Mouse (Mus musculus) intestine, embryonic 15.5 days (tissue): Measurements from ENCODE around the gene Polr3g. TPM values are rescaled to one million over a fixed set of nuclear protein-coding genes. Genes with fewer than 3 reads are reported as not detected.
"Not testable (repeated sequence)": the region's sequence is repeated elsewhere in the genome, so short reads cannot be mapped to it uniquely, and the experiment has no call there.

Experiments
- ATAC-seq: fragments of 200-750 bp; cut with Nextera tagmentation; 2 replicates; pipeline ENCODE4 v1.8.0; 2017; ENCODE audit warnings: moderate TSS enrichment, moderate library complexity
- H3K27ac ChIP-seq: fragments of 300-500 bp; sonication (generic); 2 replicates; pipeline ENCODE4 v1.5.1; 2015; ENCODE audit warnings: mild to moderate bottlenecking, inconsistent platforms
- H3K27me3 ChIP-seq: fragments of 300-500 bp; sonication (generic); replicated peaks from 2 replicates; pipeline ENCODE4 v1.6.1; 2015; ENCODE audit warnings: inconsistent platforms
- H3K36me3 ChIP-seq: fragments of 300-500 bp; sonication (generic); 2 replicates; pipeline ENCODE4 v1.6.1; 2015; ENCODE audit warnings: inconsistent platforms
- H3K4me1 ChIP-seq: fragments of 300-500 bp; sonication (generic); replicated peaks from 2 replicates; pipeline ENCODE4 v1.6.1; 2015; ENCODE audit warnings: inconsistent platforms
- H3K4me2 ChIP-seq: fragments of 300-500 bp; sonication (generic); replicated peaks from 2 replicates; pipeline ENCODE4 v1.6.1; 2015; ENCODE audit warnings: mild to moderate bottlenecking, inconsistent platforms
- H3K4me3 ChIP-seq: fragments of 300-500 bp; sonication (generic); replicated peaks from 2 replicates; pipeline ENCODE4 v1.5.1; 2015; ENCODE audit warnings: inconsistent platforms
- H3K9ac ChIP-seq: fragments of 300-500 bp; sonication (generic); 2 replicates; pipeline ENCODE4 v1.6.1; 2015; ENCODE audit warnings: inconsistent platforms
- H3K9me3 ChIP-seq: fragments of 300-500 bp; sonication (generic); 2 replicates; pipeline ENCODE4 v1.6.1; 2016; ENCODE audit warnings: inconsistent platforms
- WGBS: fragments of 180-500 bp; shearing (Covaris S2); methylation state at CpG from one replicate; pipeline ENCODE4 v1.1.7; 2015; 5-methylcytosine and 5-hydroxymethylcytosine counted together
- polyA plus RNA-seq: library from polyadenylated mRNA; unstranded; fragments of >200 nt; fragmentation: Nextera tagmentation; extraction: Ambion mirVana; gene quantifications from 2 replicates; pipeline ENCODE4 v1.2.1, GENCODE M21; 2015

Polr3g gene
- polyA plus RNA-seq, 1 experiment from 2014 or later: 16.7 TPM

DNA sequence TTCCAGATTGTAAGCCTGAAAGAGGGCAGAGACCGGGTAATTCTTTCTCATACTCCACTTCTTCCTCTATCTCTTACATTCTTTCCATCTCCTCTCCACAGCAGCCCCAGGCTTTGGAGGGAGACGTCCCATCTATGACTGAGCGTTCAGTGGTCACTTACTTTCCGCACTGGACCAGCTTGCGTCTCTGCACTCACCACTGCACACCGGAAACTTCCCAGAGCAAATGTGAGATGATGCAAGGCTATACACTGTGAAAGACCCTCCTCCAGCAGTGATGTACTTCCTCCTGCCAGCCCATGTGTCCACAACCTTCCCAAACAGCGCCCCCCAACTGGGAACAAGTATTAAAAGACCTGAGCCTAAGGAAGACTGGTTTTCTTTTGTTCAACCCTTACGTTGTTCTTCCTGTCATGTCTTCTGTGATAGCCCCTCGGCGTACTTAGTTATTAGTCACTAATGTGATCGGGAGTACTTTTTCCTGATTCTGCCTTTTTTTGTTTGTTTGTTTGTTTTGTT lies 66.7 kb downstream of the Polr3g start:
- H3K4me2 ChIP-seq: no peak overlapping the region
- 87% methylated on average over 11 of the region's 11 CpGs for WGBS
- no peak for ATAC-seq
- H3K36me3 ChIP-seq: no peaks in the 10 kb centered on the region
- no peaks in the 10 kb centered on the region for H3K9me3 ChIP-seq
- no peak overlapping the region for H3K4me3 ChIP-seq
- no peaks in the 10 kb centered on the region for H3K27me3 ChIP-seq
- 0 out of 2 replicates have a peak, but pooled peaks cover 2% of the 10 kb centered on the region for H3K4me1 ChIP-seq
- no peak overlapping the region for H3K9ac ChIP-seq
- no peak overlapping the region for H3K27ac ChIP-seq

DNA sequence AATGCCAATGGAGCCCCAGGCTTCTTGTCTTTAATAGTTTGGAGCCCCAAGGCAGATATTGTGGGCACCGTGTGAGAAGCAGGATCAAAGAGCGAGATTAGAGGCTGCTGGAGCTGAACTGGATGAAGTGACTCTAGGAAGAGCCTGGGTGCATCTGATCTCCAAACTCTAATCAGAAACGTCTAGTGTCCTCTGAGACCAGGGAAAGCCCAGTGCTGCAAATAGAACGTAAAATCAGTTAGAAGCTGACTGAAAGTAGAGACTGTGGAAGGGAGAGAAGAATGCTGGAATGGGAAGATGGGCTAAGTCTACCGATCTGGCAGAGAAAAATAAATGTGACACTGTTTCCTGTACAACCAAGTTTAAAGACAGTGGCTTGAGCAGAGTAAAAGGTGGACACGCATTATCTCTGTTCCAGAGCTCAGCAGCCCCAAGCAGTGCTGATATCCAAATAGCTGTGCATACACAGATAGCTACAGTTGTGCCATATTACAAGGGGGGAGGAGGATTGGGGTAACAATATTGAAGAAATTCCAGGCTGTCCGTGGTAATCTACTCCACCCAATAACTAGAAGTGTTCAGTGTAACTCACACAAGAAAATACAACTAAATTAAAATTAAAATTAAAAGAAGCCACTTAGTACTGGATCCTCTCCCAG lies 68.2 kb downstream of the Polr3g start:
- Histone ChIP-seq H3K36me3 (no peaks in the 10 kb centered on the region), H3K4me2 (no peak overlapping the region), H3K9ac (no peak overlapping the region), H3K4me1 (0 out of 2 replicates have a peak, but pooled peaks cover 2% of the 10 kb centered on the region), H3K27me3 (no peaks in the 10 kb centered on the region), H3K4me3 (no peak overlapping the region), H3K27ac (no peak overlapping the region), H3K9me3 (no peaks in the 10 kb centered on the region)
- WGBS: 64% methylated on average over 7 of the region's 7 CpGs
- ATAC-seq: peak; percentile 44; the same call in 1 of the 2 replicates

- no peak overlapping the region for H3K27ac ChIP-seq
- WGBS: 15% methylated on average over 7 of the region's 8 CpGs
- no peak overlapping the region for H3K4me3 ChIP-seq
- H3K9me3 ChIP-seq: no peaks in the 10 kb centered on the region
- no peaks in the 10 kb centered on the region for H3K36me3 ChIP-seq
- no peaks in the 10 kb centered on the region for H3K27me3 ChIP-seq
- no peak for ATAC-seq
- H3K4me2 ChIP-seq: peak overlapping the region; percentile 49
- 0 out of 2 replicates have a peak, but pooled peaks cover 2% of the 10 kb centered on the region for H3K4me1 ChIP-seq
- no peak overlapping the region for H3K9ac ChIP-seq
Observed at GRCm38 (mm10) chr13:81641289-81642045, 69.3 kb downstream of the Polr3g start.

- no peak overlapping the region for H3K4me2 ChIP-seq
- no peak overlapping the region for H3K9ac ChIP-seq
- no peak overlapping the region for H3K27ac ChIP-seq
- H3K4me3 ChIP-seq: no peak overlapping the region
- no peaks in the 10 kb centered on the region for H3K9me3 ChIP-seq
- H3K27me3 ChIP-seq: no peaks in the 10 kb centered on the region
- ATAC-seq: peak; percentile 41; the same call in 1 of the 2 replicates
- no peaks in the 10 kb centered on the region for H3K36me3 ChIP-seq
- H3K4me1 ChIP-seq: 0 out of 2 replicates have a peak, but pooled peaks cover 2% of the 10 kb centered on the region
- WGBS: 28% methylated on average over 6 of the region's 6 CpGs
Observed at GRCm38 (mm10) chr13:81640881-81641280, 69.9 kb downstream of the Polr3g start.

DNA sequence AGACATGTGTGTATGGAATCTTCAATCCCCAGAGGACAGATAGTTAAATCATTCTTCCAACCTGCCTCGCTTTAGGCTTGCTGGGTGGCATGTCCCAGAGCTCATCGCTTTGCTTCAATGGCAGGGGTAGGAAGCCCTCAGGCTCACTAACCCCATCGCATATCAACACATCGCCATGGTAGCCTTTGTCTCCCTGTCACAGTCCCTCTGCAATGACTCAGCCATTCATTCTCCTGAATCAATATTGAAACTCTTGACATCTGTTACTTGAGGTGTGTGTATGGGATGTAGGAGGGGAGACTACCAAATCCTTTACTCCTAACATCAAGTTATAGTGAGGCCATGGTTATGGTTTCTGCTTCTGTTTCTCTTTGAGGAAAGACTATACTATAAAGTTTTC lies 71.2 kb downstream of the Polr3g start:
- H3K4me2 ChIP-seq: no peak overlapping the region
- H3K27me3 ChIP-seq: no peaks in the 10 kb centered on the region
- no peak overlapping the region for H3K27ac ChIP-seq
- no peak overlapping the region for H3K9ac ChIP-seq
- WGBS: 52% methylated on average over 4 of the region's 4 CpGs
- no peak overlapping the region for H3K4me3 ChIP-seq
- H3K4me1 ChIP-seq: 0 out of 2 replicates have a peak, but pooled peaks cover 2% of the 10 kb centered on the region
- no peak for ATAC-seq
- H3K36me3 ChIP-seq: no peaks in the 10 kb centered on the region
- no peaks in the 10 kb centered on the region for H3K9me3 ChIP-seq

- 1% methylated on average over 42 of the region's 42 CpGs for WGBS
Observed at GRCm38 (mm10) chr13:81632720-81633415, 77.9 kb downstream of the Polr3g start, which contains the start of gene Adgrv1. Gene Adgrv1, minus strand, starts transcription at chr13:81633154.

GRCm38 (mm10) chr13:81630566-81630965 lies 80.2 kb downstream of the Polr3g start:
- Histone ChIP-seq H3K9me3 (no peaks in the 10 kb centered on the region), H3K4me2 (no peak overlapping the region), H3K9ac (no peak overlapping the region), H3K27me3 (peaks cover 7% of the 10 kb centered on the region), H3K36me3 (no peaks in the 10 kb centered on the region), H3K4me1 (peaks cover 6% of the 10 kb centered on the region; the same call in 1 of the 2 replicates), H3K4me3 (no peak overlapping the region), H3K27ac (no peak overlapping the region)
- ATAC-seq: no peak
- 70% methylated on average over 5 of the region's 5 CpGs for WGBS

More at GRCm38 (mm10) chr13:81632720-81633415, 77.9 kb downstream of the Polr3g start, which contains the start of gene Adgrv1:
- Histone ChIP-seq H3K9me3 (no peaks in the 10 kb centered on the region), H3K4me1 (peaks cover 6% of the 10 kb centered on the region; the same call in 1 of the 2 replicates), H3K27me3 (peaks cover 7% of the 10 kb centered on the region), H3K27ac (no peak within 1 kb of the TSS), H3K4me3 (peak within 1 kb of the TSS; percentile 41), H3K4me2 (peak within 1 kb of the TSS; percentile 82), H3K36me3 (no peaks in the 10 kb centered on the region), H3K9ac (peak within 1 kb of the TSS; percentile 20; the same call in 1 of the 2 replicates)
- ATAC-seq: peak; percentile 99

- Histone ChIP-seq H3K4me2 (no peak overlapping the region), H3K27me3 (peaks cover 7% of the 10 kb centered on the region), H3K36me3 (no peaks in the 10 kb centered on the region), H3K9me3 (no peaks in the 10 kb centered on the region), H3K9ac (no peak overlapping the region), H3K4me3 (no peak overlapping the region), H3K27ac (no peak overlapping the region), H3K4me1 (peaks cover 6% of the 10 kb centered on the region; the same call in 1 of the 2 replicates)
- 83% methylated on average over 3 of the region's 3 CpGs for WGBS
- no peak for ATAC-seq
Observed at GRCm38 (mm10) chr13:81629395-81629794, 81.4 kb downstream of the Polr3g start.

DNA sequence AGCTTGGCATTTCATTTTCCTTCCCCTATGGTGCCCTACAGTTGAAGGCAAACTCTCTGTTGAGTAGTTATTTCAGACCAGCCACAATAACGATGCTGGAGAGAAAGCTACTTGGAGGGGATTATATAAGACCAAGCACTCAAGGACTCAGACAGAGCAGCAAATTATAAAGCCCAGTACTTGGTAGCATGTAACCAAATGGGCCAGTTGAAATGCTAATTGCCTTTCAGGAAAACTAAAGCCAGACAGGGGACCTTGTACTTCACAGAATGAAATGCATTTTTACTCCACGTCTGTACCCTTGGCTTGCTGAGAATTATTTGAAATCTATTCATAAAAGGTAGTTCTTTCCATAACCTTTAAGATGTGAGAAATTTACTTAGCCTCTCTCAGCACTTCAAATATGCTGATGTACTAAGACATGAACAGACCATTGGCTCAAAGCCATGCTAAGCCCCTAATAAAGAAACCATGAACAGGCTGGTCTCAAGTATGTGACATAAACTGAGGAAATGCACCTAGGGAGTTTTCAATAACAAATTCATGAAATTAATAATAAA lies 82.1 kb downstream of the Polr3g start:
- Histone ChIP-seq H3K9me3 (no peaks in the 10 kb centered on the region), H3K4me2 (no peak overlapping the region), H3K27ac (no peak overlapping the region), H3K9ac (no peak overlapping the region), H3K36me3 (no peaks in the 10 kb centered on the region), H3K4me3 (no peak overlapping the region), H3K27me3 (peaks cover 7% of the 10 kb centered on the region), H3K4me1 (peaks cover 6% of the 10 kb centered on the region; the same call in 1 of the 2 replicates)
- WGBS: 63% methylated on average over 2 of the region's 2 CpGs
- no peak for ATAC-seq

DNA sequence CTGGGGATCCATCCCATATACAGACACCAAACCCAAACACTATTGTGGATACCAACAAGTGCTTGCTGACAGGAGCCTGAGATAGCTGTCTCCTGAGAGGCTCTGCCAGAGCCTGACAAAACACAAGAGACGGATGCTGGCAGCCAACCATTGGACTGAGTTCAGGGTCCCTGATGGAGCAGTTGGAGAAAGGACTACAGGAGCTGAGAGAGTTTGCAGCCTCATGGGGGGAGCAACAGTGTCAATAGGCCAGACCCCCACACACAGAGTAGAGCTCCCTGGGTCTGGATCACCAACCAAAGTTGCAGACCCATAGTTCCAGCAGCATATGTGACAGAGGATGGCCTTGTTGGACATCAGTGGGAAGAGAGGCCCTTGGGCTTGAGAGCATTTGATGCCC lies 83.0 kb downstream of the Polr3g start:
- 91% methylated on average over 1 of the region's 1 CpGs for WGBS
- H3K27me3 ChIP-seq, H3K36me3 ChIP-seq, H3K4me2 ChIP-seq, H3K9ac ChIP-seq, H3K27ac ChIP-seq, H3K4me1 ChIP-seq, ATAC-seq, H3K9me3 ChIP-seq, H3K4me3 ChIP-seq: not testable (repeated sequence)
